Mouse (Mus musculus): ENCODE data around the gene Ccdc57. TPM values are rescaled to one million over a fixed set of nuclear protein-coding genes. Genes with fewer than 3 reads are reported as not detected.
A peak's percentile ranks its signal among the peaks of the same experiment; 100 is the strongest.
"Not testable (repeated sequence)": the region's sequence is repeated elsewhere in the genome, so short reads cannot be mapped to it uniquely, and the experiment has no call there.

Ccdc57 gene
- polyA plus RNA-seq, 1 experiment from 2014 or later: 4.2 TPM

DNA sequence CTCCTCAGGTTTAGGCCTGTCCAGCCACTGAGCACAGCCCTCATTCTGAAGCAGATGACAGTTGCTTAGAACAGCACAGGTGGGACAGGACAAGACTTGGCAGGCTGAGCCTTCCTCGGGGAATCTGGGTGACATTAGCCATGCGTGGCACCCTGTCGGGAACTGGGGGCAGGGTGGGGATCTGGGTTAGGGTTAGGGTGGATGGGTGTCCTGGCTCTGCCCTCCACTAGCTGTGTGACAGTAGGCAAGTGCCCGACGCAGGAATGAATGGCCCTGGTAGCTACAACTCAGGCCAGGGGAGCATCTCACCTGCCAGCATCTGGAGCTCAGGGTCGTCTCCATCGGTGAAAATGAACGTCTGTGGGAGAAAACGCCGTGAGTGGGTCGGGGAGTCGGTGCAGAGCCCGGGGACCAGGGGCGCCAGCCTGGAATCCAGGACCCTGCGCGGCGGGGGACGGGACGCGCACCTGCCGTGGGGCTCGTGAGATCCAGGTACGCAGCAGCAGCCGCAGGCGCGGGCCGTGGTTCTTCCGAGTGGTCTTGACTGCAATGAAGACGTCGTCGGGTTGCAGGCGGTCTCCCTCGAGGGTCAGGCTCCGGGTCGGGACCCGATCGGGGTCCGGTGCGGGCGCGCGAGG, 149.1 kb downstream of the Ccdc57 start:
- Histone ChIP-seq H3K36me3 (peaks cover 30% of the 10 kb centered on the region), H3K9ac (peak overlapping the region; percentile 95), H3K4me1 (replicated peaks) (peaks cover 15% of the 10 kb centered on the region), H3K27me3 (replicated peaks) (no peaks in the 10 kb centered on the region), H3K4me2 (replicated peaks) (peak overlapping the region; percentile 94), H3K4me3 (replicated peaks) (peak overlapping the region; percentile 95), H3K9me3 (no peaks in the 10 kb centered on the region), H3K27ac (peak overlapping the region; percentile 79)
- 1% methylated on average over 42 of the region's 42 CpGs for WGBS
- peak; percentile 16; the same call in 1 of the 2 replicates for ATAC-seq

DNA sequence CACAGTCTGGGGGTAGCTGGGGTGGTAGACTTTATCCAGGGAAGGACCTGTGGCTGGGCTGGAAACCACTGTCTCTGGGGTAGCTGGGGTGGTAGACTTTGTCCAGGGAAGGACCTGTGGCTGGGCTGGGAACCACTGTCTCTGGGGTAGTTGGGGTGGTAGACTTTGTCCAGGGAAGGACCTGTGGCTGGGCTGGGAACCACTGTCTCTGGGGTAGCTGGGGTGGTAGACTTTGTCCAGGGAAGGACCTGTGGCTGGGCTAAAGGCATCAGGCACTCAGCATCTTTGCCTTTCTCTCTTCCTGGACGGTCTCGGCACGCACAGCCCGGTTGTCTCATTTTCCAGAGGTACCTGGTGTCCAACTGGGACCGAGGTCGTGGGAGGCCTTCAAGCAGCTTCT, 151.3 kb downstream of the Ccdc57 start:
- H3K27ac ChIP-seq; H3K9me3 ChIP-seq; H3K36me3 ChIP-seq; H3K9ac ChIP-seq; H3K27me3 ChIP-seq (replicated peaks); H3K4me3 ChIP-seq (replicated peaks); H3K4me2 ChIP-seq (replicated peaks); ATAC-seq: not testable (repeated sequence)
- 96% methylated on average over 6 of the region's 6 CpGs for WGBS
- peaks cover 15% of the 10 kb centered on the region for H3K4me1 ChIP-seq (replicated peaks)

GRCm38 (mm10) chr11:120779876-120780275, 152.8 kb downstream of the Ccdc57 start:
- H3K36me3 ChIP-seq: 0 out of 2 replicates have a peak, but pooled peaks cover 6% of the 10 kb centered on the region
- no peak overlapping the region for H3K27ac ChIP-seq
- no peak overlapping the region for H3K4me2 ChIP-seq (replicated peaks)
- no peaks in the 10 kb centered on the region for H3K27me3 ChIP-seq (replicated peaks)
- H3K9me3 ChIP-seq: no peaks in the 10 kb centered on the region
- H3K4me1 ChIP-seq (replicated peaks): peaks cover 9% of the 10 kb centered on the region
- WGBS: 94% methylated on average over 1 of the region's 1 CpGs
- no peak overlapping the region for H3K9ac ChIP-seq
- no peak for ATAC-seq
- H3K4me3 ChIP-seq (replicated peaks): no peak overlapping the region

DNA sequence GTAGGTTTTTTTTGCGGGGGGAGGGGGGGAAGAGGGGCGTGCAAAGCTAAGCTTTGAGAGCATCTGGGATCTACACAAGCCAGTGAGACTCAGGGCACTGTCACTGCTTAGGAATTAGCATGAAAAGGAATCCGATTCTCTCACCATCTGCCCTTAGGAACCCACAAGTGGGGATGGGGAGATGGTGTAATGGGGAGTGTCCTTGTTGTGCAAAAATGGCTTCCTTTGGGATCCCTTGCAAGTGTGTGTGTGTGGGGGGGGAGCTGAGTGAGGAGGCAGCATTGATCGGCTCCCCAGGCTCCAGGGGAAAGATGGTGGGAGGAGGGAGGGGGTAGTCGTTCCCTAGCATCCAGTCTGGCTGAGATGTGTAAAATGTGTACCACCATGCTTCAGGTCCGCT, 155.5 kb downstream of the Ccdc57 start:
- Histone ChIP-seq H3K27me3 (replicated peaks) (no peaks in the 10 kb centered on the region), H3K4me1 (replicated peaks) (no peaks in the 10 kb centered on the region), H3K36me3 (0 out of 2 replicates have a peak, but pooled peaks cover 6% of the 10 kb centered on the region), H3K9me3 (no peaks in the 10 kb centered on the region), H3K27ac (no peak overlapping the region), H3K4me2 (replicated peaks) (no peak overlapping the region), H3K9ac (no peak overlapping the region), H3K4me3 (replicated peaks) (no peak overlapping the region)
- ATAC-seq: no peak
- 38% methylated on average over 6 of the region's 6 CpGs for WGBS

Other genes with a start within 250 kb of the Ccdc57 start
- gene Cenpx, start 219.1 kb downstream of the Ccdc57 start, polyA plus RNA-seq (2015; fragmentation: Nextera tagmentation; extraction: Ambion mirVana): 163 and 170 TPM in 2 replicates
- 42.0 and 45.4 TPM in 2 replicates for gene Lrrc45, start 218.9 kb downstream of the Ccdc57 start, polyA plus RNA-seq (2015; fragmentation: Nextera tagmentation; extraction: Ambion mirVana)
- gene Rac3, start 211.4 kb downstream of the Ccdc57 start, polyA plus RNA-seq (2015; fragmentation: Nextera tagmentation; extraction: Ambion mirVana): 34.2 and 35.8 TPM in 2 replicates
- gene Dcxr, start 205.6 kb downstream of the Ccdc57 start, polyA plus RNA-seq (2015; fragmentation: Nextera tagmentation; extraction: Ambion mirVana): 31.3 and 41.7 TPM in 2 replicates
- 0.79 and 2.4 TPM in 2 replicates for gene Cbr2, start 200.8 kb downstream of the Ccdc57 start, polyA plus RNA-seq (2015; fragmentation: Nextera tagmentation; extraction: Ambion mirVana)
- gene Hmga1b, start 170.1 kb downstream of the Ccdc57 start, polyA plus RNA-seq (2015; fragmentation: Nextera tagmentation; extraction: Ambion mirVana): 6.8 and 10.3 TPM in 2 replicates
- 33.1 and 36.5 TPM in 2 replicates for gene Rfng, start 148.7 kb downstream of the Ccdc57 start, polyA plus RNA-seq (2015; fragmentation: Nextera tagmentation; extraction: Ambion mirVana)
- gene Gps1, start 148.6 kb downstream of the Ccdc57 start, polyA plus RNA-seq (2015; fragmentation: Nextera tagmentation; extraction: Ambion mirVana): 170 and 184 TPM in 2 replicates
- 76.5 and 82.1 TPM in 2 replicates for gene Dus1l, start 136.5 kb downstream of the Ccdc57 start, polyA plus RNA-seq (2015; fragmentation: Nextera tagmentation; extraction: Ambion mirVana)
- 48.8 and 54.3 TPM in 2 replicates for gene Fasn, start 108.3 kb downstream of the Ccdc57 start, polyA plus RNA-seq (2015; fragmentation: Nextera tagmentation; extraction: Ambion mirVana)
- 84.8 and 96.2 TPM in 2 replicates for gene Slc16a3, start 15.6 kb upstream of the Ccdc57 start, polyA plus RNA-seq (2015; fragmentation: Nextera tagmentation; extraction: Ambion mirVana)
- gene Csnk1d, start 58.5 kb upstream of the Ccdc57 start, polyA plus RNA-seq (2015; fragmentation: Nextera tagmentation; extraction: Ambion mirVana): 106 TPM in 2 replicates
- gene Cd7, start 106.5 kb upstream of the Ccdc57 start, polyA plus RNA-seq (2015; fragmentation: Nextera tagmentation; extraction: Ambion mirVana): 5.6 and 6.1 TPM in 2 replicates
- 0.73 and 0.93 TPM in 2 replicates for gene Sectm1b, start 130.7 kb upstream of the Ccdc57 start, polyA plus RNA-seq (2015; fragmentation: Nextera tagmentation; extraction: Ambion mirVana)
- gene Sectm1a, start 148.3 kb upstream of the Ccdc57 start, polyA plus RNA-seq (2015; fragmentation: Nextera tagmentation; extraction: Ambion mirVana): 3.0 and 5.1 TPM in 2 replicates
- gene Tex19.2, start 185.8 kb upstream of the Ccdc57 start, polyA plus RNA-seq (2015; fragmentation: Nextera tagmentation; extraction: Ambion mirVana): not detected in 2 replicates
- gene Tex19.1, start 213.3 kb upstream of the Ccdc57 start, polyA plus RNA-seq (2015; fragmentation: Nextera tagmentation; extraction: Ambion mirVana): not detected in 2 replicates
- gene Uts2r, start 227.4 kb upstream of the Ccdc57 start, polyA plus RNA-seq (2015; fragmentation: Nextera tagmentation; extraction: Ambion mirVana): not detected in 2 replicates